Mouse (Mus musculus) testis, adult 2 months (tissue): ENCODE data around the gene Mgme1. TPM values are rescaled to one million over a fixed set of nuclear protein-coding genes. Genes with fewer than 3 reads are reported as not detected.

Source experiments
- H3K27ac ChIP-seq: fragments of 200-500 bp; 2 replicates; pipeline ENCODE4 v1.5.1; 2012; ENCODE audit warnings: low read depth, low read length; ENCODE audit not compliant: control insufficient read depth, insufficient read depth
- H3K27me3 ChIP-seq: fragments of 200-500 bp; 2 replicates; pipeline ENCODE4 v1.6.1; 2012; ENCODE audit warnings: mild to moderate bottlenecking, low read length, moderate library complexity; ENCODE audit not compliant: control insufficient read depth, insufficient read depth
- H3K36me3 ChIP-seq: fragments of 200-500 bp; 2 replicates; pipeline ENCODE4 v1.6.1; 2012; ENCODE audit warnings: mild to moderate bottlenecking, low read length; ENCODE audit not compliant: control insufficient read depth, insufficient read depth
- H3K4me1 ChIP-seq: fragments of 200-500 bp; 2 replicates; pipeline ENCODE4 v1.6.1; 2012; ENCODE audit warnings: low read length; ENCODE audit not compliant: control insufficient read depth, insufficient read depth
- H3K4me3 ChIP-seq: fragments of 200-500 bp; 2 replicates; pipeline ENCODE4 v1.5.1; 2012; ENCODE audit warnings: low read depth, mild to moderate bottlenecking, low read length, moderate library complexity, mixed read lengths; ENCODE audit not compliant: control insufficient read depth
- CTCF ChIP-seq: fragments of 200-500 bp; IDR thresholded peaks from 2 replicates; pipeline ENCODE4 v1.5.1; 2012; ENCODE audit warnings: low read depth, mild to moderate bottlenecking, inconsistent platforms, low read length, moderate library complexity; ENCODE audit not compliant: control insufficient read depth, insufficient read depth, insufficient replicate concordance
- POLR2A ChIP-seq: fragments of 200-500 bp; IDR thresholded peaks from 2 replicates; pipeline ENCODE4 v1.6.1; 2012; ENCODE audit warnings: low read depth, mild to moderate bottlenecking, inconsistent platforms, low read length, moderate library complexity; ENCODE audit not compliant: control insufficient read depth
- polyA plus RNA-seq: library from polyadenylated mRNA; depleted of rRNA; stranded (reverse); fragments of >200 nt; gene quantifications from 2 replicates; pipeline ENCODE4 v1.2.3, GENCODE M21; 2012; rRNA removed

Gene Mgme1
- polyA plus RNA-seq = 2.5 and 2.8 TPM in 2 replicates

DNA sequence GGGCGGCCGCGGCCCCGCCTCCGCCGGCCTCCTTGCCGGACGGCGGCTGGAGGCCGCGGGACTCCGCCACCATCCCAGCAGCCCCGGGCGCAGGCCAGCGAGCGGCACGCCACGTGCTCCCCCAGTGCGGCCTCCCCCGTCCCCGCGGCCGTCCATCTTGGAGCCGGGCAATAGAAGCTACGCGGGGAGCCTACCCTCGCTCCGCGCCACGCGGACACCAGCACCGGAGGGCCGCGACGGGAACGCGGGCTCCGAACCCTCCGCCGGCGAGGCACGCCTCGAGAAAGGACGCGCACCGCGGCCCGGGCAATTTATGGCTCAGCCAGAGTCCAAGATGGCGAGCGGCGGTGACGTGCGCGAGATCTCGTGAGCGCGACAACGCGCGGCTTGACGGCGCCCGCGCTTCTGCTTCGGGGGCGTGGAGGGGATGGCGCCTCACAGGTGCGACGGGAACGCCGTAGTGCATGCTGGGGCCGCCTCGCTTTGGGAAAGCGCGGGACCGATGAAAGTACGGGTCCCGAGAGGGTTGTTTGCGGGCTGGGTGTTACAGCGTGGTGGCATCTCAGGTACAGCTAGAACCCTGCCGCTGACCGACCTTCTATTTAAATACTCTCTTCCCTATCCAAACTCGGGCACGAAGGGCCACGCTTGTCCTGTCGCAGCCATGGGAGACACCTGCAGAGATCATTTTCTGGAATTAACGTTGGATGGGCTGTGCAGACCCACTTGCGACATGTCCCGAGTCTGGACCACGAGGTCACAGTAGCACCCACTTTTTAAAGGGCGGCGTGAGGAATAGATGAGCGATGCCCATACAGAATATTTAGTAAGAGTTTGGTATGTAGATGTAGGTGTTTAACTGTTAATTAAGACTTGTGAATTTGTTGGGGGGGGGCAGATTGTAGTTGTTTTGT is at the start of gene Mgme1, which contains the start of gene Snx5:
Gene Mgme1 (plus strand): TSS at position 157 of the 914 bp plus-strand sequence.
Gene Snx5 (minus strand): TSS at position 400 of the 914 bp plus-strand sequence.
- no peaks in the 10 kb centered on the region for H3K27me3 ChIP-seq
- H3K27ac ChIP-seq = peak within 1 kb of the TSS; percentile 96
- TF ChIP-seq POLR2A = peak; percentile 47
- no peak for TF ChIP-seq CTCF
- H3K36me3 ChIP-seq = no peaks in the 10 kb centered on the region
- peak within 1 kb of the TSS; percentile 95 for H3K4me3 ChIP-seq
- H3K4me1 ChIP-seq = no peaks in the 10 kb centered on the region; the same call in 1 of the 2 replicates

DNA sequence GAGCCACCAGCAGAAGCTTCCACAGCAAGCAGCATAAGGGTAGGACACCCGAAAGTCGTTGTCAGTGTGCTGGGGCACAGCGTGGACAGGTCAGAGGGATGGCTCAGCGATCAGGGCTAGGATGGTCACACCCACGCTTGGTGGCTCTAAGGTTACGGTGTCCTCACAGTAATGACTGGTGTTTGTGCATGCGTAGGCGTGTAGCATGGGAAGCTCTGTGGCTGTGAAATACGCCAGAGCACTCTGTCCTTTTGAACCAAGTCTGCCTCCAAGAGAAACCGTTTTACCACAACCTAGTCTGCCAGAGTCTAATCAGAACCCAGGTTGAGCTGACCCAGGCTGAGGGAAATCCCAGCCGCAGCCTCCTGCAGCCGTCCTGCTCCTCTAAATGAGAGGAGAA is 46.1 kb upstream of the Mgme1 start:
- H3K27ac ChIP-seq = no peak overlapping the region
- H3K27me3 ChIP-seq = no peaks in the 10 kb centered on the region
- no peaks in the 10 kb centered on the region for H3K36me3 ChIP-seq
- H3K4me3 ChIP-seq = no peak overlapping the region
- no peaks in the 10 kb centered on the region for H3K4me1 ChIP-seq
- TF ChIP-seq CTCF (no peak), POLR2A (no peak)

DNA sequence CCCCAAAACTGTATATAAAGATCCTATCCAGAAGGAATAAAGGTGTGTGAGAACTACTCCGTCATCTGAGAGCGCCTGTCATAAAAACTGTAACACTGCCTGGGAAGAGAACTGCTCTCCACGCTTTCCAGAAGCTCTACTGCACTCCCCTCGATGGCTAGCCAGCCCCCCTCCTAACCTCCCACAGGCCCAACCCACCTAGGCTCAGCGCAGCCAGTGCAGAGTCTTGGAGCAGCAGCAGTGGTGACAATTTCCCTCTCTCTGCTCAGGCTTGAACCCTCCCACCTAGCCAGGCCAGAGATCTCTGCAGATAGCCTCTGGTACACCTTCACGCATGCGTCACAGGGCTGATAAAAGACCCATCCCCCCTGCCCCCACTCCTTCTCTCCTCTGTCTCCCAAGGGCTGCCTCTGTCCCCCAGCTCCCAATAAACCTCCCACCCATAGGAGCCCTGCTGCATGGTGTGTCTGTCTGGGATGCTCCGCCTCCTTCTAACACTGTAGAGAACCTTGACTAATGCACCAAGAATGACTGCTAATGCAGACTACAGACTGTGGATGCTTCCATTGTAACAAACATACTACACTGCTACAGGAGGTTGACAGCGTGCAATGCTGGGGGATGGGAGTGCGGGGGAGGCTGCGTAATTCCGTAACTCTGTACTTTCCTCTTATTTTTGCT is 43.4 kb upstream of the Mgme1 start:
- Histone ChIP-seq H3K4me1 (no peaks in the 10 kb centered on the region; the same call in 1 of the 2 replicates), H3K27ac (no peak overlapping the region), H3K27me3 (no peaks in the 10 kb centered on the region), H3K4me3 (no peak overlapping the region), H3K36me3 (no peaks in the 10 kb centered on the region)
- no peak for TF ChIP-seq CTCF
- no peak for TF ChIP-seq POLR2A

- no peak overlapping the region for H3K27ac ChIP-seq
Observed at GRCm38 (mm10) chr2:144228521-144229346, 41.7 kb upstream of the Mgme1 start.

DNA sequence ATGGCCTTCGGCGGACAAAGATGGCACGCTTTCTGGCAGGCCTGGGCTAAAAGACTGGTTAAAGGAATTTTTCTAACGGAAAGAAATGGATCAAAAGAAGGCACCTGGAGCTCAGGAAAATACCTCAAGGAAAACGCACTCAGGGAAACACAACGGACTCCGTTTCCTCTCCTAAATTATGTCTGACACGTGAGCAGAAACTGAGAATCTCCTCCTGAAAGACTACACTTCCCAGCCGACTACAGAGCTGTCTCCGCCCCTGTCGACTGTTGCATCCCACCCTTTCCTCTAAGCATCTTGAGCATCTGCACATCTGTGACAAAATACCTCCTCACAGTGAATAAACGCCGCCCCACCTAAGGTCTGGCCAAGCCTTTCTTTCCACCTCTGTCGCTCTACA is 40.8 kb upstream of the Mgme1 start:
- Histone ChIP-seq H3K36me3 (no peaks in the 10 kb centered on the region), H3K4me1 (no peaks in the 10 kb centered on the region; the same call in 1 of the 2 replicates), H3K4me3 (no peak overlapping the region), H3K27me3 (no peaks in the 10 kb centered on the region), H3K27ac (no peak overlapping the region)
- TF ChIP-seq POLR2A (no peak), CTCF (no peak)

More at GRCm38 (mm10) chr2:144228521-144229346, 41.7 kb upstream of the Mgme1 start:
- no peak overlapping the region for H3K4me3 ChIP-seq
- no peaks in the 10 kb centered on the region for H3K27me3 ChIP-seq
- TF ChIP-seq CTCF (no peak), POLR2A (no peak)
- no peaks in the 10 kb centered on the region; the same call in 1 of the 2 replicates for H3K4me1 ChIP-seq
- no peaks in the 10 kb centered on the region for H3K36me3 ChIP-seq

- TF ChIP-seq CTCF (no peak), POLR2A (no peak)
- no peaks in the 10 kb centered on the region for H3K27me3 ChIP-seq
- H3K36me3 ChIP-seq = no peaks in the 10 kb centered on the region
- H3K4me1 ChIP-seq = no peaks in the 10 kb centered on the region; the same call in 1 of the 2 replicates
- no peak overlapping the region for H3K4me3 ChIP-seq
- H3K27ac ChIP-seq = no peak overlapping the region
Observed at GRCm38 (mm10) chr2:144230498-144230897, 40.0 kb upstream of the Mgme1 start.

GRCm38 (mm10) chr2:144231115-144231514 is 39.3 kb upstream of the Mgme1 start:
- Histone ChIP-seq H3K27ac (no peak overlapping the region), H3K4me3 (no peak overlapping the region), H3K27me3 (no peaks in the 10 kb centered on the region), H3K4me1 (no peaks in the 10 kb centered on the region; the same call in 1 of the 2 replicates), H3K36me3 (no peaks in the 10 kb centered on the region)
- no peak for TF ChIP-seq CTCF
- no peak for TF ChIP-seq POLR2A
